Mouse (Mus musculus): ENCODE results near the gene Apoa5. TPM values are rescaled to one million over a fixed set of nuclear protein-coding genes. Genes with fewer than 3 reads are reported as not detected.
"Not testable (repeated sequence)": the region's sequence is repeated elsewhere in the genome, so short reads cannot be mapped to it uniquely, and the experiment has no call there.

The Apoa5 gene
- total RNA-seq, 1 experiment from 2014 or later, result not detected

DNA sequence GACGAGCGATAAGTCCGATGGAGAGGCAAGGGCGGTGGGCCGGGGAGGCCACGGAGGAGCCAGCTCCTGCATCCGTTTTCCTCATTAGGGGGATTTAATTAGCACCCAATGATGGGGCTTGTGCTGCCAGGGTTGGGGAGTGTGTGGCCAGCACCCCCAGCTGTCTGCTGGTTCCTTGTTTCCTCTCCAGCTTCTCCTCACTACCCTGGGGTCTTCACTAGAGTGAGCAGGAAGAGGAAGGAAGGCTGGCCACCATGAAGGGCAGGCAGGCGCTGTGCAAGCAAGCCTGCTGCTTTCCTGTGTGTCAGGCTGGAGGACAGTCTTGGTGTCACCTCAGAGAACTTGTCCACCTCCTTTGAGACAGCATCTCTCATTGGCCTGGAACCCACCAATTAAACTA lies 48.5 kb downstream of the Apoa5 start:
- no peak for ATAC-seq (replicated peaks in 1 of 2; ENCODE audit: insufficient read depth in 1 of 2, low FRiP score in 2 of 2, low TSS enrichment in 1 of 2, low read depth in 1 of 2, poor library complexity in 2 of 2, severe bottlenecking in 2 of 2)

DNA sequence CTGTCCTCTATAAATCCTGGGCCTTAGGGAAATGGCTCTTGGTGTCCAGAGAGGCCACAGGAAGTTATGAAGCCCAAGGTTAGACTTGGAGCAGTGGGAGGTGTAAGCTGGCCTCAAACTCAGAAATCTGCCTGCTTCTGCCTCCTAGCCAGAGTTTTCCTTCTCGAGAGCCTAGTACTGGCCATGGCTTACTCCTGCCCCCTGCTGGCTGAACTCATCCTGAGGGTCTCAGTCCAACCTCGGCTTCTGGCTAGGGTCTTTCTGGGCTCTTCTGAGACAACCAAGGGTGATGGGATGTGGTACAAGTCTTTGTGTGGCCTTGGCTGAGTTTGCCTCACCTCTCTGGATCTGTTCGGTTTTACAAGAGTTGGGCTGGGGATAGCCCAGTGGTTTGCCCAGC lies 49.5 kb downstream of the Apoa5 start:
- ATAC-seq (replicated peaks in 1 of 2; ENCODE audit: insufficient read depth in 1 of 2, low FRiP score in 2 of 2, low TSS enrichment in 1 of 2, low read depth in 1 of 2, poor library complexity in 2 of 2, severe bottlenecking in 2 of 2), result no peak

DNA sequence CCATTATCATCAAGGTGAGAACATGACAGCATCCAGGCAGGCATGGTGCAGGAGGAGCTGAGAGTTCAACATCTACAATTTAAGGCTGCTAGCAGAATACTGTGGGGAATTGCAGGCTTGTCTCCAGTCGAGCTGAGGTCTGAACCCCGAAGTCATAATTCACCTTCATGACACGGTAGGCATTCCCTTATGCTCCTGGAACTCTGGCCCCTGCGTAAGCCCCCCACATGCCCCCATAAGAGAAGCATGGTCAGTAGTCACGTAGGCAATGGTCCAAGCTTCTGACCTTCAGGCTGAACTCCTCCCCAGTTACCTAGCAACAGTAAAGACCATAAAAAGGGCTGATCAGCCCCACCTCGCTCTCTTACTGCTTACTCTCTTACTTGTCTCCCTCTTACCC lies 51.5 kb downstream of the Apoa5 start, which contains the start of gene 4931429L15Rik:
4931429L15Rik (minus strand) TSS at position 101 of the 400 bp plus-strand sequence.
- not testable (repeated sequence) for ATAC-seq (replicated peaks in 1 of 2; ENCODE audit: insufficient read depth in 1 of 2, low FRiP score in 2 of 2, low TSS enrichment in 1 of 2, low read depth in 1 of 2, poor library complexity in 2 of 2, severe bottlenecking in 2 of 2)

DNA sequence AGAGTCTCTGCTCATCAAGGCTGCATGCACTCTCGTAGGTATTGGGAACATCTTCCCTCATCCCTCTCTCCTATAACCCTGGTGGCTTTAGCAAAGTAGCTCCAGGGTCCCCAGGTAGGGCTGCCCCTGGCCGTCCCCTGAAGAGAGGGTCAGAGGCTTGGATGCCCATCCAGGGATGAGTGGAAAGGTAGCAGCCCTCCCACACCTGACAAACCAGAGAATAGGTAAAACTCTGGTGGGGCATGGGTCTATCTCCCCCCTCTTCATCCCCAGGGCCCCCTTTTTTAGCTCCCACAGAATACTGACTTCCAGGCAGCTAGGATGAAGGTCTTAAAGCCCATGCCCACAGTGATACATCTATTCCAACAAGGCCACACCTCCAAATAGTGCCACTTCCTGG lies 52.0 kb downstream of the Apoa5 start:
- ATAC-seq (replicated peaks in 1 of 2; ENCODE audit: insufficient read depth in 1 of 2, low FRiP score in 2 of 2, low TSS enrichment in 1 of 2, low read depth in 1 of 2, poor library complexity in 2 of 2, severe bottlenecking in 2 of 2), result no peak

Other genes starting within 250 kb of the Apoa5 start
- gene Apoa1, start 40.1 kb upstream of the Apoa5 start, total RNA-seq (2017), result not detected in 2 replicates
- not detected in 2 replicates for gene Apoc3, start 33.0 kb upstream of the Apoa5 start, total RNA-seq (2017)
- gene Apoa4, start 27.9 kb upstream of the Apoa5 start, total RNA-seq (2017), result not detected in 2 replicates
- 59.3 and 82.4 TPM in 2 replicates for gene Zpr1, start 4.4 kb downstream of the Apoa5 start, total RNA-seq (2017)
- 20.6 TPM in 2 replicates for gene Bud13, start 14.4 kb downstream of the Apoa5 start, total RNA-seq (2017)
- not detected in 2 replicates for gene 4931429L15Rik, start 51.4 kb downstream of the Apoa5 start, total RNA-seq (2017)

Measured in hematopoietic stem cell, adult 5-6 weeks (primary cell).